Mouse (Mus musculus) cerebellum, adult 18-20 months (tissue): ENCODE data around the gene Nedd9.

Experiments
- DNase-seq, 2 experiments: peaks; one replicate each; pipeline ENCODE4 v3.0.0; 2021

The Nedd9 gene

GRCm38 (mm10) chr13:41339195-41339594 is 148.0 kb downstream of the Nedd9 start:
- peak; percentile 11 to 17 for DNase-seq

GRCm38 (mm10) chr13:41337407-41337806 is 149.8 kb downstream of the Nedd9 start:
- no peak for DNase-seq

GRCm38 (mm10) chr13:41336260-41336659 is 150.9 kb downstream of the Nedd9 start:
- DNase-seq: peak in 1 of 2 experiments; percentile 8

DNA sequence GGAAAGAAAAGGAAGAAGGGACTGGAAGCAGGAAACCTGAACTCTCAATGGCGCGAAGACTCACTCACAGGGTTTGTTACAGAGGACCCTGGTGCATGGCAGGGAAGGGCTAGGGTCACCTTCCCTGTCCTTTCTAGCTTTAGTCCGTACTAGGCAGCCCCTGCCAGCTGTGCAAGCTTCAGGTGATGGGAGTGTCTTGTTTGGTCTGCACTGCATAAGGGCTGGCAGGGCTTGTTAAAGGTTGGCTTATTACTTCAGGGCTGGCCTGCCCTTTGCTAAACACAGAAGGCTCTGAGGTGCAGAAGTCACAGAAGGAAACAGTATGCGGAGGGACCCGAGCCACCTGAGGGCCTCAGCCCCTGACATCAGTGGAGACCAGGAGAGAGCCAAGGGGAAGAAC is 151.4 kb downstream of the Nedd9 start:
- DNase-seq: no peak

GRCm38 (mm10) chr13:41334641-41335000 is 152.5 kb downstream of the Nedd9 start:
- DNase-seq: no peak

DNA sequence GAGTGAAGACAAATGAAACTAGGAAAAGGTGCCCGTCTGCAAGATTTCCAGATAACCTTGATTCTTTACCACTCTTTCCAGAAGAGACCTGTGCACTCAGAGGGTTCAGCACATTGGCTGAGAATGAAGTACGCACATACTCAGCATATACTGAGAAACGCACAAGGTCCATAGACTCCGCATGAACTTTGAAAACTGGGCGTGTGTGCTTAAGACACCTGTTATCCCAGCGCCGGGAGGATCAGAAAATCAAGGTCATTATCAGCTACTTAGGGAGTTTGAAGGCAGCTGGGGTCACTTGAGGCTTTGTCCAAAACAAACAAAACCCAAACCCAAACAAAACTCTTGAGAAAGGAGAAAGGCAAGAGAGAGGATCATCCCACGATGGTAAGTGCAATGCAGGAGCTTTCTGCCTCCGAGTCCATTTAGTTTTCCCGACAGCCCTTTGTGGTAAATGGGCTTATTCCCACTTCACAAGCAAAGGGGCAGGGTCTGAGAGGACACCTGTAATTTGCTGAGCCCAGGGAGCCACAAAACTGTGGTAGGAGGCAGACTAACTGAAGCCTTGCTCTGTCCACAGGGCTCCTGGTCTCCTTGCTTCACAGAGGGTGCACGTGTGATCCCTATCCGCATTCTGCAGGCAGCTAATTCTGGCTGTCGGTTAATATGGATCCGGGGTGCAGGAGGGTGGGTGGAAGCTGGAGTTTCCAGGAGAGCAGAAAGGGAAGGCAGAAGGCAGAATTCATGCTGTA is 153.1 kb downstream of the Nedd9 start:
- no peak for DNase-seq

- DNase-seq: no peak
Observed at GRCm38 (mm10) chr13:41331671-41332340, 155.4 kb downstream of the Nedd9 start.

DNA sequence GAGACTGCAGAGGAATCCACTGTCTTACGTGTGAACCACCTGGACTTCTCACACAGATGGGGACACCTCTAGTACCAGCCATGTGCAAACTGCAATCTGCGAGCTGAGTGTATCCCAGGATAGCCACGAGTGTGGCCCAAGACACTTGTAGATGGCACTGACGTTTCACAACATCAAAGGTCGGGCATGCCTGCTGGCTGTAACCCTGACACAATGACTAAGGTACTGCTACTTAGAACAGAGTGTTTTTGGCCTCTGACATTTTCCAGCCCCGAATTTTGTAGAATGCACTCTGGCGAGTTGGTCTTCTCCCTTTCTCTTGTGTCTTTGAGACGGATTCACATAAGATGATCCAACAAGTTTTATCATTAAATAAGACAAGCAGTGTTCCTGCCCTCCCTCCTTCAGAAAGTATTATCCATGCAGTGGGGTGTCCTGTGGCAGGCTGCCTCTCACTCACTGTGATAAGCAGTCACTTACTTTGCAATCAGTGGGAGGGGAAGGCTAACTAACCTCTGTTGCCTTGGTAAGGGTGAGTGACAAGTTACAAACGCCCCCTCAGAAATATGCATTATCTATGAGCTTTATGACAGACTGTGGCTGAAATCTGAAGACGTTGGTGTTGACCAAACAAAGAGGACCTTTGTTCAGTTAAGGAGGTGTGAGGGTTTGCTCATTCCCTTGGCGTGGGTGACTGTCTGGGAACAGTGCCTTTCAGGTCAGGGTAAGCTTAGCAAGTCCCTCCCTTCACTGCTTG is 156.4 kb downstream of the Nedd9 start:
- DNase-seq: no peak

DNA sequence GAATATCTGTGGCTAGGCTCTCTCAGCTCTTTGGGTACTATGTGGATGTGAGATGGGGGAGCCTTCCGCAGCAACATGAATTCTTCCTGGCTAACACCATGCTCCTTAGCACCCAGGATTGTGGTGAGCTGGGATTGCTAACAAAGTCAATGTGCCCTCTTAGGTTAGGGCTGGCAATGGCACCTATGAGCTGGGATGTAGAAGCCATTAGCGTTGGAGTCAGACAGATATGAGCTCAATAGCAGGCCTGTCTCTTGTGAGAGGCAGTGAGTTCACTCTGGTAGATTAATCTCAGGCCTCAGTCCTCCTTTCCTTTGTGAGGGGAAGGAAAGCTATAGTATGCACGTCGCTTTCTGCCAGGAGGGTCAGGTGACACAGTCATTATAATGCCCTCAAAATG is 157.1 kb downstream of the Nedd9 start:
- DNase-seq: no peak

DNA sequence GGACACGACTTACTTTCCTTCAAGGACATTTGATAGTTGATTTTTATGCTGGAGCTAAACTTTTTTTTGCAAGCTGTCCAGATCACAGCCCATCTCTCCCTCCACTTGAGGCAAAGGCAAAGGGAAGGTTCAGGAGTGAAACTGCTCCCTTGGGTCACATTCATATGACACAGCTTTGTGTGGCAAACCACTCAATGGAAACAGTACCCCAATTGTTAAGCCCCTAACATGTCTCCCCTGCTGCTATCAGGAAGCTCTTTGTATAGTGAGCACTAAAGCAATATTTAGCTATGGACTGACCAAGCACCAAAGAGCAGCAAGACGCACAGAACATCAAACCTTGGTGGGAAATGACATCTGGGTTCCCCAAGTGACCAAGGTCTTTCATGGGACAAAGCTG is 158.7 kb downstream of the Nedd9 start:
- no peak for DNase-seq

DNA sequence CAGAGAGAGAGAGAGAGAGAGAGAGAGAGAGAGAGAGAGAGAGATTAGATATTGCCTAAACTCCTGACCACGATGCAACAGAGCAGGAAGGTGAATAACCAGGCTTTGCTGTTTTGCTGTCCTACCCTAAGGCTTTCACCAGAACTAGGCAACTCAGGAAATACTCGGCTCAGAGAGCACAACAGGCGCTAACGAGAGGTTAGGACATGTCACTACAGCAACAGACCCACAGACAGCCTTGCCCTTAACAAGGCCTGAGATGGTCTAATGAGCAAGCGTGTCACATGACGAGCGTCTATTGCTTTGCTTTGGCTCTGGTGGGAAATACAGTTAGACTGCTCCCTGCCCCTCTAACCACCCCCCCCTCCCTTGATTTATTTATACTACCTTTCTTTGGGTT is 159.6 kb downstream of the Nedd9 start:
- DNase-seq: no peak

DNA sequence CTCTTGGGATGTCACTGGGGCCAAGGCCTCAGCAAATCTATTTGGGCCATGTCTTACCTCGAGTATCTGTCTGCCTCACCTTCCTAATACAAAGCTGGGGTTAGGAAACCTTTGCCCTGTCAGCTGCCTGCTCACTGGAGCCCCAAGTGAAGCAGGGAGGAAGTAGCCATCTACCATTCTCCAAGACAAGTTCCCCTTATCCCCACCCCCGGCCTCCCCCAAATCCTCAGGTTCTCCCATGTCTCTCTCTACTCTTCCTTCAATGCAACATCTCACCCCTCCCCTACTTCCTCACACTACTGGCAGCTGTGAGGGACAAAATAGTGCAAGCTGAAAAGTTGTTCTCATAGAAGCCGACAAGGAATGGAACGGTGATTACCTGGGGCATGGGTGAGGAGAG is 161.0 kb downstream of the Nedd9 start:
- DNase-seq: no peak

DNA sequence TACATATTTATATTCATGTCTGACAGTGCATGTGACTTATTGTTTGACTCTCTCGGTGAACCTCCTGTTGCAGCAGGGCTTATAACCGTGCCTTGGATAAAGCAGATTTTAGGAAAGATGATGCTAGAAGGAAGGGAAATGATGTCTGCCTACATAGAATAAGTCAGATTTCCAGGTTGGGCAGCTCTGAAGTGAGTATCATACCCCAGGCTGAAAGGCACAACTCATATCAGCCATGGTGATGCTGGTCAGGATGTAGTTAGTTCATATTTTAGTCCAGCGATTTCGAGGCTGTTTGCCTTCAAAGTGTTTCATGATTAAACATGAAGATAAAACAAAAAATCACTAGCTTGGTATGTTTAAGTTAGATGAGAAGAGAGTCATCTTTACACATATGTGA is 161.8 kb downstream of the Nedd9 start:
- DNase-seq: no peak

- DNase-seq: no peak
Observed at GRCm38 (mm10) chr13:41324631-41325030, 162.5 kb downstream of the Nedd9 start.

GRCm38 (mm10) chr13:41321433-41321832 is 165.7 kb downstream of the Nedd9 start:
- DNase-seq: no peak

DNA sequence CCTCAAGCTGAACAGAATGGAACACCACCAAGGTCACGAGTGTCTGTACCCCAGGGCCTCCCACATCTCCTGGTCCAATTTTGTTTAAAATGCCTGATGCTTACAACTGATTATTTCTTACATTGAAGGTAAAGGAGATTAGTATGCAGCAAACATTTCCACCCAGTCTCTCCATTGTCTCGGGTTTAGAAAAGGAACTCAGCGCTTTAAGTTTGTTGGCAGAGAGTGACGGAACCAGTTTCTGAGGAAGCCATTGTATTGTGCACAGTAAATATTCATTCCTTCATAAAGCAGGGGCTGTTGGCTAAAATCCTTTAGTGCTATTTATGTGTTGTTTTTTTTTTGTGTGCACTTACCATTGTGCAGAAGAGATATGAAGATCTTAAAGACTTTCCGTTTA is 166.4 kb downstream of the Nedd9 start:
- no peak for DNase-seq

DNA sequence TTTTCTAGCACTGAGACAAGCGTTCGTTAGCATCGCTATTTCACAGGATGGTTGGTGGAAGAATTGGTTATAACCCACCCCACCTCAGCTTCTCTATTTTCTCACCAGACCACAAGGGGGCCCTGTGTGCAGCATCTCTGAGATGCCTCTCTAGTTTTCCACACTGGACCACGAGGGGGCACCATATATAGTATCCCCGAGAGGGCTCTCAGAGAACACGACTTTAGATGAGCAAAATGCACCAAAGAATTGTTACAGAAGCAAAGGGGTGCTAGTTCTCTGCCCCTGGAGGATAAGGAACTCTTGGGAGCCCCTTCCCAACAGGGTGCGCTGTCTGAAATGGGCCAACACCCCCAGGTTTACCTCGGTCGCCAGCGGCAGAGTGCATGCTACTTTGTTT is 184.4 kb downstream of the Nedd9 start:
- DNase-seq: peak; percentile 50 to 55

GRCm38 (mm10) chr13:41300037-41300436 is 187.1 kb downstream of the Nedd9 start:
- no peak for DNase-seq

DNA sequence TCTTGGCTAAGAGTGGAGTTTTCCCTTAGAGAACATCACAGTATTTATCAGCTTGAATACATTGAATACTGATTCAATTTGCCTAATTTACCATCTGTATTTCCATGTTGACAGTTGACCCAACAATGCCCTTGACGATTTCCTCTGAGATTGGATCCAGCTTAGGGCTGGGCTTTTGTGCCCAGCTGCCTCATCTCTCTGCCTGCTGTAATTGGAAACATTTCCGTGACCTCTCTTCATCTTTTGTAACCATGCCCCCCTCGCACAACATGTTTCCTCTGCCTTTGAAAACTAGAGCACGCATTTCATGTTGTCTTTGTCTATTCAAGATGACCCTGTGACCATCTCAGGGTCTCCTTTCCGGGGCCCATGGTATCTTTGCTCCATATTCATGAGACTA is 188.2 kb downstream of the Nedd9 start:
- DNase-seq: no peak

- DNase-seq: no peak
Observed at GRCm38 (mm10) chr13:41298533-41298932, 188.6 kb downstream of the Nedd9 start.

DNA sequence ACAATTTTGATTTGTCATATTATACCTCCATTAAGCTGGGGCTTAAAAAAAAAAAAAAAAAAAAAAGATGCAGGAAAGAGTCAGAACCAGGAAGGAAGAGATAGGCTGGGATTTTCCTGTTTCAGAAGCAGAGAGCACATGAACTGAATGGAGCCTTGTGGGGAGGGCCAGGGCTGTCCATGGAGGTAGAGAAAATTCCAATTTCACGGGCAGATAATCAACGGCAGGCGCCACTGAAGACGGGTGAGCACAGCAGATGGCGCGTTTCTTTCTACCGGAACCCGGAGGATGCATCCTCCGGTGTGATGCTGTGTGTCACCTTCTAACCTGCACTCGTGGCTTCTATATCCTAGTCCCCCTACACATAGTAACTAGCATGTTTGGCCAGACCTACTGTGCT is 190.8 kb downstream of the Nedd9 start:
- DNase-seq: peak in 1 of 2 experiments; percentile 10

GRCm38 (mm10) chr13:41295886-41296285 is 191.3 kb downstream of the Nedd9 start:
- no peak for DNase-seq

- no peak for DNase-seq
Observed at GRCm38 (mm10) chr13:41293595-41293994, 193.6 kb downstream of the Nedd9 start.

DNA sequence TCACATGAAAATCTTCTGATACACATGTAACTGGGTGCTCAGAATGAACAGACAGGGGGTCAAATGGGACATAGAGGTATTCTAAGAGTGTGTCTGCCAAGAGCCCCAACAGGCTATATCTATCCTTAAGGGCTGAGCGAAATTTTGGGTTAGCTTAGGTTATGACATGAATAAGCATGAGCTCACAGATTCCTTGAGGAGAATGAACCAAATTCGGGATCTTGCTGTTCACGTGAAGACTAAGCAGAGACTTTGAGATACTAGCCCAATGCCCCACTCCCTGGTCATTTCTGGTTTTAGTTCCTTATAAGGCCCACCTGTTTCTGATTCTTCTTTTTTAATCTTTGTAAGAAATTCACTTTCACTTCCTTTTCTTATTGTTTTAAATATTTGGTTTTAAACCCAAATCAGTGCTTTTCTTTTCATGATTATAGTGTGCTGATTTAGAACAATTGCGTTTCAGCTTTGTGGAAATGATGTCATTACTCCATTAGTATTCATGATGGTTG is 195.6 kb downstream of the Nedd9 start:
- no peak for DNase-seq
